Mouse (Mus musculus): ENCODE results near the gene Zmynd10.
"Not testable (repeated sequence)": the region's sequence is repeated elsewhere in the genome, so short reads cannot be mapped to it uniquely, and the experiment has no call there.

DNA sequence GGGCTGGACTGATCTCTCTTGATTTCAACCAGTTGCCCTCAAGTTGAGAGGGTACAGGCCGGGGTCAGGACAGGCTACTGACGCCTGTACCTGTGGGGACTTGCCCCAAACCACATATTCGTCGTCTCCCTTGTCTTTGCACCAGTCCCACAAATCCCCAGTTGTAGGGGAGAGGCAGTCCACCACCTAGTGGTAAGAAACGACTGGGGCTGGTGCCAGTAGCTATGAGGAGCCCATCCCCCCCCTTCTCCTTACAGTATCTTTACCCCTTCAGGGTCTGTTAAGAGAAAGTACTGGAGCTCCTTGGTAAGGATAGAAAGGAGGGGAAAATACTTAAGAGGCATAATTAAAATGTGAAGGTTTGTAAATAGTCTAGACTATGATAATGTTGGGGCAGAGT lies 18.5 kb downstream of the Zmynd10 start:
- TF ChIP-seq FLI1 (IDR thresholded peaks at IDR 0.05; ENCODE audit: low read length); GATA1 (IDR thresholded peaks at IDR 0.05; ENCODE audit: borderline replicate concordance, low read length): not testable (repeated sequence)

Data from megakaryocyte, embryonic 14.5 days (primary cell).